Mouse (Mus musculus) testis, adult 2 months (tissue): ENCODE results near the gene Asb16.

ENCODE experiments used
- CTCF ChIP-seq: fragments of 200-500 bp; IDR thresholded peaks from 2 replicates; pipeline ENCODE4 v1.5.1; 2012; ENCODE audit warnings: low read depth, mild to moderate bottlenecking, inconsistent platforms, low read length, moderate library complexity; ENCODE audit not compliant: control insufficient read depth, insufficient read depth, insufficient replicate concordance
- POLR2A ChIP-seq: fragments of 200-500 bp; IDR thresholded peaks from 2 replicates; pipeline ENCODE4 v1.6.1; 2012; ENCODE audit warnings: low read depth, mild to moderate bottlenecking, inconsistent platforms, low read length, moderate library complexity; ENCODE audit not compliant: control insufficient read depth

DNA sequence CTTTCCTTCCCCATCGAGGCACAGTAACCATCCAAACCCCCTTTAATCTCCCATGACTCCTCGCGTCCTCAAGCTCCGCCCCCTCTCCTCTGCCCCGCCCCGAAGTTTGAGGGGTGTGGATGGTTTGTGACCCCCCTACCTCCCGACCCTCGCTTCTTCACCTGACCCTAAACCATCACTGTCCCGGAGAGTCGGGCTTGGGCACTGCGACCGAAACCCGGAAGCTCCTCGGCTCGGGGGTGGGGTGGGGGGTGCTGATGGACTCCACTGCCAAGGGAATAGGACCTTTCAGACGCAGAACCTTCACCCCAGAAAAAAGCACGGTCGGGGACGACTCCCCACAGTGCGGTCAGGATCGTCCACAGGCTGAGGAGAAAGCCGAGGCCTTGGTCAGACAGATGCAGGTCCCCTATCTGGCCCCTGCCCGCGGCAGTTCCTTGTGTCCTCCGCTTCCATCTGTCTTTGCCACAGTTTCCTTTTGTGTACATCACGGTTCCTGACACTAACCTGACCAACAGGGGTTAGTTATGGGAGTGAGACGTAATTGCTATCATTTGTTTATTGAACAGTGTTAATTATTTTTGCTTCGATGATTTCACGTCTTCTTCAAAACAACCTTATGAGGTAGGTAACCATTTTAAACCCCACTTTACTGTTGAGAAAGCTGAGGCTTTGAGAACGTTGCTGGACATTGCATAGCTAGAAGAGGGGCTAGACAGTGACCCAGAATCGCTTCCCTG, 16.7 kb downstream of the Asb16 start:
- TF ChIP-seq CTCF (no peak), POLR2A (no peak)
